Mouse (Mus musculus) forebrain, embryonic 11.5 days (tissue): Measurements from ENCODE around the gene Cdc25b. TPM values are rescaled to one million over a fixed set of nuclear protein-coding genes. Genes with fewer than 3 reads are reported as not detected.
"Not testable (repeated sequence)": the region's sequence is repeated elsewhere in the genome, so short reads cannot be mapped to it uniquely, and the experiment has no call there.

Experiments
- ATAC-seq: fragments of 200-750 bp; cut with Nextera tagmentation; replicated peaks from 2 replicates; pipeline ENCODE4 v1.8.0; 2017; ENCODE audit warnings: moderate TSS enrichment; ENCODE audit not compliant: low FRiP score
- DNase-seq: peaks from one replicate; pipeline ENCODE4 v3.0.0-alpha.2; 2017; ENCODE audit warnings: low spot score
- H3K27ac ChIP-seq: fragments of 300-500 bp; sonication (generic); 2 replicates; pipeline ENCODE4 v1.5.1; 2014; ENCODE audit warnings: low read depth, low read length
- H3K27me3 ChIP-seq: fragments of 300-500 bp; sonication (generic); 2 replicates; pipeline ENCODE4 v1.6.1; 2014; ENCODE audit warnings: mild to moderate bottlenecking, low read length, mixed read lengths; ENCODE audit not compliant: control insufficient read depth, insufficient read depth
- H3K36me3 ChIP-seq: fragments of 300-500 bp; sonication (generic); 2 replicates; pipeline ENCODE4 v1.6.1; 2014; ENCODE audit warnings: mild to moderate bottlenecking, low read length, moderate library complexity, mixed read lengths; ENCODE audit not compliant: control insufficient read depth, insufficient read depth
- H3K4me1 ChIP-seq: fragments of 300-500 bp; sonication (generic); replicated peaks from 2 replicates; pipeline ENCODE4 v1.6.1; 2014; ENCODE audit warnings: low read length, mixed read lengths; ENCODE audit not compliant: control insufficient read depth, insufficient read depth
- H3K4me2 ChIP-seq: fragments of 300-500 bp; sonication (generic); 2 replicates; pipeline ENCODE4 v1.6.1; 2014; ENCODE audit warnings: low read depth, mild to moderate bottlenecking, low read length, moderate library complexity, mixed read lengths; ENCODE audit not compliant: severe bottlenecking
- H3K4me3 ChIP-seq: fragments of 300-500 bp; sonication (generic); 2 replicates; pipeline ENCODE4 v1.5.1; 2014; ENCODE audit warnings: low read depth, low read length
- H3K9ac ChIP-seq: fragments of 300-500 bp; sonication (generic); 2 replicates; pipeline ENCODE4 v1.6.1; 2014; ENCODE audit warnings: low read length
- H3K9me3 ChIP-seq: fragments of 300-500 bp; sonication (generic); 2 replicates; pipeline ENCODE4 v1.6.1; 2016; ENCODE audit warnings: low read length, mixed read lengths; ENCODE audit not compliant: control insufficient read depth
- WGBS: fragments of 180-500 bp; shearing (Covaris S2); extraction: QIAGEN DNeasy Blood & Tissue Kit; methylation state at CpG from one replicate; pipeline ENCODE4 v1.1.7; 2014; 5-methylcytosine and 5-hydroxymethylcytosine counted together
- polyA plus RNA-seq: library from polyadenylated mRNA; unstranded; fragments of >200 nt; fragmentation: Nextera tagmentation; extraction: Ambion mirVana; gene quantifications from 2 replicates; pipeline ENCODE4 v1.2.1, GENCODE M21; 2014

The Cdc25b gene
- polyA plus RNA-seq, 1 experiment from 2014 or later, result 92.2 TPM

GRCm38 (mm10) chr2:131220030-131220429 is 33.3 kb downstream of the Cdc25b start:
- H3K9ac ChIP-seq, result no peak overlapping the region
- no peak for ATAC-seq
- no peak overlapping the region for H3K4me3 ChIP-seq
- no peak for DNase-seq
- WGBS, result 82% methylated on average over 4 of the region's 4 CpGs
- no peaks in the 10 kb centered on the region for H3K27me3 ChIP-seq
- no peaks in the 10 kb centered on the region for H3K36me3 ChIP-seq
- H3K9me3 ChIP-seq, result no peaks in the 10 kb centered on the region
- H3K4me2 ChIP-seq, result no peak overlapping the region
- H3K27ac ChIP-seq, result no peak overlapping the region
- H3K4me1 ChIP-seq, result no peaks in the 10 kb centered on the region

GRCm38 (mm10) chr2:131221853-131222515 is 35.2 kb downstream of the Cdc25b start:
- Histone ChIP-seq H3K27me3 (no peaks in the 10 kb centered on the region), H3K4me2 (no peak overlapping the region), H3K4me1 (no peaks in the 10 kb centered on the region), H3K4me3 (no peak overlapping the region), H3K36me3 (no peaks in the 10 kb centered on the region), H3K9me3 (no peaks in the 10 kb centered on the region), H3K27ac (no peak overlapping the region), H3K9ac (no peak overlapping the region)
- no peak for ATAC-seq
- 77% methylated on average over 3 of the region's 3 CpGs for WGBS
- DNase-seq, result no peak

- ATAC-seq (no peak), DNase-seq (no peak)
- Histone ChIP-seq H3K9me3 (no peaks in the 10 kb centered on the region), H3K9ac (no peak overlapping the region), H3K36me3 (no peaks in the 10 kb centered on the region), H3K4me1 (no peaks in the 10 kb centered on the region), H3K27me3 (no peaks in the 10 kb centered on the region), H3K4me3 (no peak overlapping the region), H3K27ac (no peak overlapping the region), H3K4me2 (no peak overlapping the region)
- WGBS, result 67% methylated on average over 5 of the region's 5 CpGs
Measured at GRCm38 (mm10) chr2:131222562-131222961, 35.8 kb downstream of the Cdc25b start.

- WGBS, result 78% methylated on average over 1 of the region's 1 CpGs
- H3K9ac ChIP-seq, result no peak overlapping the region
Measured at GRCm38 (mm10) chr2:131223569-131223968, 36.8 kb downstream of the Cdc25b start.

GRCm38 (mm10) chr2:131225178-131225577 is 38.4 kb downstream of the Cdc25b start:
- no peaks in the 10 kb centered on the region for H3K27me3 ChIP-seq
- 93% methylated on average over 6 of the region's 6 CpGs for WGBS
- DNase-seq (no peak), ATAC-seq (no peak)
- no peak overlapping the region for H3K4me2 ChIP-seq
- H3K4me1 ChIP-seq, result no peaks in the 10 kb centered on the region
- H3K9me3 ChIP-seq, result no peaks in the 10 kb centered on the region
- H3K4me3 ChIP-seq, result no peak overlapping the region
- no peak overlapping the region for H3K27ac ChIP-seq
- H3K36me3 ChIP-seq, result no peaks in the 10 kb centered on the region
- no peak overlapping the region for H3K9ac ChIP-seq

More at GRCm38 (mm10) chr2:131223569-131223968, 36.8 kb downstream of the Cdc25b start:
- H3K4me1 ChIP-seq, result no peaks in the 10 kb centered on the region
- no peak for ATAC-seq
- no peak overlapping the region for H3K27ac ChIP-seq
- H3K27me3 ChIP-seq, result no peaks in the 10 kb centered on the region
- no peaks in the 10 kb centered on the region for H3K9me3 ChIP-seq
- H3K4me2 ChIP-seq, result no peak overlapping the region
- no peaks in the 10 kb centered on the region for H3K36me3 ChIP-seq
- DNase-seq, result no peak
- H3K4me3 ChIP-seq, result no peak overlapping the region

GRCm38 (mm10) chr2:131226669-131227068 is 39.9 kb downstream of the Cdc25b start:
- H3K9me3 ChIP-seq, H3K27ac ChIP-seq, H3K9ac ChIP-seq, H3K4me3 ChIP-seq, H3K27me3 ChIP-seq, H3K4me1 ChIP-seq, H3K36me3 ChIP-seq, DNase-seq, ATAC-seq, H3K4me2 ChIP-seq: not testable (repeated sequence)
- 72% methylated on average over 2 of the region's 2 CpGs for WGBS

- Histone ChIP-seq H3K4me1 (no peaks in the 10 kb centered on the region), H3K9me3 (no peaks in the 10 kb centered on the region), H3K27ac (no peak overlapping the region), H3K9ac (no peak overlapping the region), H3K4me3 (no peak overlapping the region), H3K27me3 (no peaks in the 10 kb centered on the region), H3K36me3 (no peaks in the 10 kb centered on the region), H3K4me2 (no peak overlapping the region)
- ATAC-seq (no peak), DNase-seq (no peak)
- 91% methylated on average over 3 of the region's 3 CpGs for WGBS
Measured at GRCm38 (mm10) chr2:131227243-131227642, 40.5 kb downstream of the Cdc25b start.

GRCm38 (mm10) chr2:131232558-131232957 is 45.8 kb downstream of the Cdc25b start:
- 84% methylated on average over 2 of the region's 2 CpGs for WGBS
- H3K36me3 ChIP-seq, result no peaks in the 10 kb centered on the region
- H3K9ac ChIP-seq, result no peak overlapping the region
- ATAC-seq (no peak), DNase-seq (no peak)
- H3K4me3 ChIP-seq, result no peak overlapping the region
- H3K27me3 ChIP-seq, result no peaks in the 10 kb centered on the region
- no peak overlapping the region for H3K27ac ChIP-seq
- H3K9me3 ChIP-seq, result no peaks in the 10 kb centered on the region
- no peak overlapping the region for H3K4me2 ChIP-seq
- peaks cover 4% of the 10 kb centered on the region; the same call in 1 of the 2 replicates for H3K4me1 ChIP-seq
